Mouse (Mus musculus) induced T-regulatory cell, adult 2 months (primary cell): ENCODE data around the gene Vasn.
"Not testable (repeated sequence)": the region's sequence is repeated elsewhere in the genome, so short reads cannot be mapped to it uniquely, and the experiment has no call there.

Experiments used
- DNase-seq: peaks from one replicate; pipeline ENCODE4 v3.0.0-alpha.2; 2012; ENCODE audit warnings: low read depth

The Vasn gene

GRCm38 (mm10) chr16:4674091-4674490 lies 34.4 kb downstream of the Vasn start:
- DNase-seq = peak; percentile 90

GRCm38 (mm10) chr16:4676836-4677235 lies 37.1 kb downstream of the Vasn start:
- peak; percentile 52 for DNase-seq

GRCm38 (mm10) chr16:4678080-4678479 lies 38.3 kb downstream of the Vasn start:
- DNase-seq = peak; percentile 63

GRCm38 (mm10) chr16:4679121-4680018 lies 39.6 kb downstream of the Vasn start, which contains the start of gene Coro7:
Coro7 (minus strand) TSS chr16:4679777.
- DNase-seq = peak; percentile 96

- not testable (repeated sequence) for DNase-seq
Observed at GRCm38 (mm10) chr16:4680922-4681455, 41.2 kb downstream of the Vasn start.

- DNase-seq = no peak
Observed at GRCm38 (mm10) chr16:4682628-4683179, 43.0 kb downstream of the Vasn start.

- no peak for DNase-seq
Observed at GRCm38 (mm10) chr16:4683193-4683580, 43.4 kb downstream of the Vasn start.

- peak; percentile 98 for DNase-seq
Observed at GRCm38 (mm10) chr16:4683581-4684456, 44.1 kb downstream of the Vasn start.

GRCm38 (mm10) chr16:4684457-4684791 lies 44.7 kb downstream of the Vasn start:
- no peak for DNase-seq

- DNase-seq = not testable (repeated sequence)
Observed at GRCm38 (mm10) chr16:4689371-4689770, 49.6 kb downstream of the Vasn start.
